Mouse (Mus musculus): ENCODE measurements around the gene Papolg. TPM values are rescaled to one million over a fixed set of nuclear protein-coding genes. Genes with fewer than 3 reads are reported as not detected.

Gene Papolg
- 3.1 and 3.3 TPM in 2 replicates for polyA plus RNA-seq (2012; rRNA removed)

DNA sequence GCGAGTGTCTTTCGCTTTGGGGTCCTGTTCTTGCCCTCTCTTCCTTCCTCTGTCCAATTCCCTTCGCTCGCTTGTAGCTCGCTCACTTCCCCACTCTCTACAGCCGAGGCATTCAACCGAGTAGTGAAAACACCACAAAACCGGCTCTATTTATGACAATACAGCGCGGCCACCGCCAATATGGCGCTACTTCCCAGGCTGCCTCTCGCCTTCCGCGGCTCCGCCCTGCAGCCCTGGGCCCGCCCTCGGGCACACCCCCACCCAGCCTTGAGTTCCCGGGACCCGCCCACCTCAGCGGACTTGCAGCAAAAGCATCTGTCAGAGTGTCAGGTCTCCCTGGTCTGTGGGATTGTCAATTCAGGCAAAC lies at the start of gene Papolg:
Gene Papolg, minus strand, starts transcription at position 194 of the 367 bp plus-strand sequence.

Other genes starting within 250 kb of the Papolg start
- gene Pus10, start 229.6 kb downstream of the Papolg start, polyA plus RNA-seq (2012; rRNA removed): 6.7 and 7.4 TPM in 2 replicates
- 3.6 and 4.5 TPM in 2 replicates for gene Pex13, start 229.3 kb downstream of the Papolg start, polyA plus RNA-seq (2012; rRNA removed)
- 0.61 and 0.65 TPM in 2 replicates for gene Rel, start 124.3 kb downstream of the Papolg start, polyA plus RNA-seq (2012; rRNA removed)
- not detected in 2 replicates for gene A830031A19Rik, start 179.8 kb upstream of the Papolg start, polyA plus RNA-seq (2012; rRNA removed)
- 12.7 and 14.5 TPM in 2 replicates for gene Bcl11a, start 182.8 kb upstream of the Papolg start, polyA plus RNA-seq (2012; rRNA removed)